9 mouse cellular contexts compared by ENCODE assay signal in the genomic region with DNA sequence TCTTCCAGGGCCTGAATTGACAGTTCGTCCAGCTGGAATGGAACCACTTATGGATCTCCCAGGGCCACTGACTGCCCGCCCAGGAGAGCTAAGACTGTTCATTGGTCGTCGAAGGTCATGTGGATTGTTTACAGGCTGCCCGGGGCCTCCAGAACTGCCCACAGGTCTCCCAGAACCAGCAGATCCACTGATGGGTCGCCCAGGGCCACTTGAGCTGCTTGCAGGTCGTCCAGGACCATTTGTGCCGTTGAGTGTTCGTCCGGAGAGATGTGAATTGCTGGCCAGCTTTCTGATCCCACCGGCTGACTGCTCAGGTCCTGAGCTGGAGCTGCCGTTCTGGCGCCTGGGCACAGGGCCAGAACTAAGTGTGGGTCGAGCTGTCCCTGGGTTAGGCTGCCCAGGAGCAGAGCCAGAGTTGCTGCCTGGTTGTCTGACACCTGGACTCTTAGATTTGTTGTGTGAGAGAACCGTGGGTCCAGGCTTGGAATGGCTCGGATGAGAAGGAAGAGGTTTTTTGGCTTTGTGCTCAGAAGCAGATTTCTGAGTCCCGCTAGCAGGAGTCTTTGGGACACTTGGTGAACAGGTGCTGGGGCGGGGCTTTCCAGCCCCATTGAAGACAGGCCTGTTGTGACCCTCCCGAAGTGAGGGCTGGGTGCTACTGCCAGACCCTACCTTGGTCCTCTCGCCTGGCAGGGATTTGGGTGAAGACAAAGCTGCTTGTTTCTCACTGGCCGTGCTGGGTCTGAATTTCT. TPM values are rescaled to one million over a fixed set of nuclear protein-coding genes. Genes with fewer than 3 reads are reported as not detected.
DNase-seq lines count a peak whose midpoint lies in the region; ATAC-seq lines count a peak whose summit lies in the region.
"Had no signal": no experiment of that assay in that cellular context is flagged by ENCODE, and none has a peak within 500 bp of the region (broad histone marks: within the 10 kb centered on the region; RNA-seq: fewer than 3 reads in every experiment).

No protein-coding gene starts in this region.

- H3K27ac ChIP-seq in kidney, embryonic 15.5 days, result no peak overlapping the region
- H3K27ac ChIP-seq in midbrain, embryonic 13.5 days, result no peak overlapping the region
- H3K27ac ChIP-seq: neural tube, embryonic 13.5 days had no signal

- H3K4me2 ChIP-seq in kidney, embryonic 15.5 days, result no peak overlapping the region
- H3K4me2 ChIP-seq in midbrain, embryonic 13.5 days (replicated peaks), result no peak overlapping the region
- H3K4me2 ChIP-seq: neural tube, embryonic 13.5 days had no signal

- H3K4me1 ChIP-seq in kidney, embryonic 15.5 days, result peaks cover 20% of the 10 kb centered on the region
- H3K4me1 ChIP-seq in midbrain, embryonic 13.5 days (replicated peaks), result peaks cover 28% of the 10 kb centered on the region

- no peak for ATAC-seq in kidney, embryonic 15.5 days (replicated peaks; ENCODE audit: low FRiP score)
- no peak for ATAC-seq in midbrain, embryonic 13.5 days

- intact Hi-C loops in heart, postnatal 10 days (cut with DNase I), result loop anchor here (2.0 kb wide), 1 partner anchor 33 kb away; no protein-coding TSS in a partner anchor

- peak; percentile 67 for DNase-seq in kidney, adult 11 months
- peak; percentile 84 for DNase-seq in cerebellum, adult 9-11 months
- DNase-seq in heart, postnatal 10 days, result peak; percentile 62 to 71
- DNase-seq in ovary, postnatal 14 days (ENCODE audit: low spot score), result peak; percentile 27
- DNase-seq in left cerebral cortex, adult 8-10 months (ENCODE audit: low spot score in 2 of 2), result no peak
- DNase-seq: lung, adult 2 months had no signal

- H3K9ac ChIP-seq in kidney, embryonic 15.5 days, result no peak overlapping the region
- no peak overlapping the region for H3K9ac ChIP-seq in midbrain, embryonic 13.5 days (replicated peaks)
- H3K9ac ChIP-seq: neural tube, embryonic 13.5 days had no signal

- no peak overlapping the region for H3K4me3 ChIP-seq in kidney, embryonic 15.5 days (replicated peaks)
- H3K4me3 ChIP-seq in midbrain, embryonic 13.5 days (replicated peaks), result no peak overlapping the region
- H3K4me3 ChIP-seq: neural tube, embryonic 13.5 days had no signal

- H3K36me3 ChIP-seq in kidney, embryonic 15.5 days, result peaks cover 63% of the 10 kb centered on the region
- peaks cover 58% of the 10 kb centered on the region for H3K36me3 ChIP-seq in midbrain, embryonic 13.5 days

- H3K27me3 ChIP-seq in kidney, embryonic 15.5 days, result no peaks in the 10 kb centered on the region
- H3K27me3 ChIP-seq in midbrain, embryonic 13.5 days, result no peaks in the 10 kb centered on the region
- H3K27me3 ChIP-seq: neural tube, embryonic 13.5 days had no signal

- 86% methylated on average over 21 of the region's 21 CpGs for WGBS in kidney, embryonic 15.5 days
- WGBS in midbrain, embryonic 13.5 days, result 89% methylated on average over 21 of the region's 21 CpGs

- H3K9me3 ChIP-seq in kidney, embryonic 15.5 days (replicated peaks), result no peaks in the 10 kb centered on the region
- no peaks in the 10 kb centered on the region for H3K9me3 ChIP-seq in midbrain, embryonic 13.5 days
- H3K9me3 ChIP-seq: neural tube, embryonic 13.5 days had no signal

RNA-seq across cellular contexts. Expression of gene Spty2d1, which starts 10.4 kb away (rescaled TPM):
- 18.8 and 19.4 TPM in 2 replicates for polyA plus RNA-seq in kidney, embryonic 15.5 days (2015; fragmentation: Nextera tagmentation; extraction: Ambion mirVana)
- total RNA-seq in heart, postnatal 10 days (2021), result 10 to 100 TPM; 12.5 to 13.8 TPM
- 10 to 100 TPM; 14.0 to 16.1 (median 15.1) TPM for total RNA-seq in left cerebral cortex, adult 8-10 months (2022)
- 9.5 and 9.6 TPM in 2 replicates for polyA plus RNA-seq in midbrain, embryonic 13.5 days (2015; fragmentation: Nextera tagmentation; extraction: Ambion mirVana)

RNA-seq across cellular contexts. Expression of gene Gm9999, which starts 14.4 kb away (rescaled TPM):
- not detected in 2 replicates for polyA plus RNA-seq in kidney, embryonic 15.5 days (2015; fragmentation: Nextera tagmentation; extraction: Ambion mirVana)
- total RNA-seq in heart, postnatal 10 days (2021), result not detected
- not detected for total RNA-seq in left cerebral cortex, adult 8-10 months (2022)
- polyA plus RNA-seq in midbrain, embryonic 13.5 days (2015; fragmentation: Nextera tagmentation; extraction: Ambion mirVana), result not detected in 2 replicates
- polyA plus RNA-seq: lung, adult 2 months; neural tube, embryonic 13.5 days had no signal

RNA-seq across cellular contexts. Expression of gene Uevld, which starts 39.5 kb away (rescaled TPM):
- polyA plus RNA-seq in kidney, embryonic 15.5 days (2015; fragmentation: Nextera tagmentation; extraction: Ambion mirVana), result 11.7 and 12.4 TPM in 2 replicates
- total RNA-seq in heart, postnatal 10 days (2021), result 10 to 100 TPM; 10.8 to 13.4 TPM
- total RNA-seq in left cerebral cortex, adult 8-10 months (2022), result 10 to 100 TPM; 11.0 to 20.4 (median 19.1) TPM
- polyA plus RNA-seq in midbrain, embryonic 13.5 days (2015; fragmentation: Nextera tagmentation; extraction: Ambion mirVana), result 7.4 and 7.5 TPM in 2 replicates

RNA-seq across cellular contexts. Expression of gene Tmem86a, which starts 52.6 kb away (rescaled TPM):
- polyA plus RNA-seq in kidney, embryonic 15.5 days (2015; fragmentation: Nextera tagmentation; extraction: Ambion mirVana), result 28.1 and 30.2 TPM in 2 replicates
- 10 to 100 TPM; 33.8 to 37.3 TPM for total RNA-seq in heart, postnatal 10 days (2021)
- 10 to 100 TPM; 18.5 to 19.6 (median 19.0) TPM for total RNA-seq in left cerebral cortex, adult 8-10 months (2022)
- polyA plus RNA-seq in midbrain, embryonic 13.5 days (2015; fragmentation: Nextera tagmentation; extraction: Ambion mirVana), result 21.5 and 22.6 TPM in 2 replicates

Comparison
In these comparisons a context has a peak if more than half of its experiments do, and no peak if none do; other contexts are left out.
1. DNase-seq: peak in kidney, adult 11 months (single experiment), cerebellum, adult 9-11 months (single experiment), heart, postnatal 10 days (2 of 2) and ovary, postnatal 14 days (single experiment); none in left cerebral cortex, adult 8-10 months (0 of 2).